Mouse (Mus musculus) spleen, postnatal 10 days (tissue): Measurements from ENCODE around the gene Krt39.

Source experiments
- DNase-seq, 2 experiments: peaks; one replicate each; pipeline ENCODE4 v3.0.0; 2021 to 2022; ENCODE audit warnings: low spot score in 2 of 2

Gene Krt39

GRCm38 (mm10) chr11:99471946-99472345, 49.2 kb downstream of the Krt39 start:
- no peak for DNase-seq

DNA sequence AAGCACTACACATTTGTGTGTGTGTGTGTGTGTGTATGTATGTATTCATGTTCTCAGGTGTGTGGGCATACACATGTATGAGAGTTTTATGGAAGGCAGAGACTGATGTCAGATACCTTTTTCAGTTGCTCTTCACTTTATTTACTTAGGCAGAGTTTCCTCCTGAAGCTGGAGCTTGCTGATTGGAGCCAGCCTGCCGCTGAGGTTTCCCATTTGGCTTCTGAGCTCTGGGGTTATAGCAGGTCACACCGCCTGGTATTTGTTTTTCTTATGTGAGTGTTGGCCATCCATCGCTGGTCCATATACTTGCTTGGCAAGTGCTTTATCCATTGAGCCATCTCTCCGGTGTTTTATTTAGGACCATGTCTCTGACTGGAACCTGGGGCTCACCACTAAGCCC, 51.9 kb downstream of the Krt39 start:
- no peak for DNase-seq

DNA sequence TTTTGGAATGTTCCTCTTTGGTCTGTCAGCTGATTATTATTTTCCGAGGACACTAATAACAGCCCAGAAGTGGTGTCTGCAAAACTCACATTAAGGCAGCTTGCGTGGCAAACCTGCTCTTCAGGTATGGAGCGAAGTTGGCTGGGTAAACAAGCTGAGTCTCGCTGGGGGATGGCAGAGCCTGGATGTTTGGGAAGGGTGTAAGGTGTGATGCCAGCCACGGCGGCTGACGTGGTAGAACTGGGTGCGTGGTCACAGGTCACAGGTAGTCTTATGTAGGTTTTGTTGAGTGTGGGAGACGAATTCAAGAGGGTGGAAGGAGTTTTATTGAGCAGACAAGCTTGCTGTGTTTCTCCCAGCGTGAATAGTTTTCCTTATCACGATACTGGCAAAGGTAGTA, 52.6 kb downstream of the Krt39 start:
- no peak for DNase-seq

- DNase-seq, result no peak
These were observed 54.8 kb downstream of the Krt39 start for GRCm38 (mm10) chr11:99466316-99466715.

DNA sequence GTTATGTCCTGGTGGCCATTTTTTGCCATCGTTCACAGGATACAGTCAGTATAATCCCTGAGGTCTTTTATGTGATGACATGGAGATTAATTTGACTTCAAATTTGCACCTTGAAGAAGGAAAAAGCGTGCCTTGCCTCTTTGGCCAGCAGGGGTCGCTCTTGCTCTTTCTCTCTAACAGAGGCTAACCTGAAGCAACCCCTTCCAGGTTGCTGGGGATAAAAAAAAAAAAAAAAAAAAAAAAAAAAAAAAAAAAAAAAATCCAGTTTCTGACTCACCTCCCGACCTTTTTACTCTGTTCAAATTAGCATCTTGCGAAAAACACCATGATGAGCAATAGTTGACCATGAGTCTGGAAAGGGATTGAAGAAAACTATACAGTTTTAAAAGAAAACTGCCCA, 56.3 kb downstream of the Krt39 start:
- DNase-seq, result peak; percentile 31 to 77
